Mouse (Mus musculus) embryonic stem cell, embryonic (primary cell): Measurements from ENCODE around the gene Sipa1l3.

Experiments used
- CTCF ChIA-PET, 4 experiments: fragments of 300-600 bp in 2 of 4; fragments of 350-600 bp in 2 of 4; sonication (Branson Sonifier 250); formaldehyde crosslinking; loops; one replicate each; lab custom pipeline; 2022; ENCODE audit warnings: inconsistent platforms in 2 of 4; lab: Charles Lee
- POLR2A ChIA-PET, 4 experiments: fragments of 300-600 bp in 2 of 4; fragments of 350-600 bp in 2 of 4; sonication (Branson Sonifier 250); formaldehyde crosslinking; loops; one replicate each; lab custom pipeline; 2022; ENCODE audit warnings: antibody characterized with exemption in 4 of 4, inconsistent platforms in 1 of 4; lab: Charles Lee

The Sipa1l3 gene

GRCm38 (mm10) chr7:29288942-29289638 is 229.4 kb downstream of the Sipa1l3 start, which contains the start of gene Ppp1r14a:
Gene Ppp1r14a (plus strand): TSS chr7:29289308.
- CTCF ChIA-PET: interaction anchor here (0.6 to 6.0 kb wide), 51 partner anchors 8 to 1422 kb away, joined by 3 to 50 read pairs (median 4); partner anchors contain the start of genes 2200002D01Rik (in 2 of the 4), Ryr1 (in 2 of the 4), Catsperg1 (in 1 of the 4) and Dpf1 (in 1 of the 4)
- POLR2A ChIA-PET: interaction anchor here in 3 of 4 experiments (0.6 to 3.9 kb wide), 24 partner anchors 8 to 327 kb away, joined by 3 to 26 read pairs (median 3); partner anchors contain the start of genes Yif1b (in 2 of the 3), 2200002D01Rik (in 1 of the 3), Actn4 (in 1 of the 3) and Sipa1l3 (in 1 of the 3)

- CTCF ChIA-PET: interaction anchor here (0.5 to 6.0 kb wide), 12 partner anchors 9 to 668 kb away, joined by 3 to 50 read pairs (median 8); partner anchors contain the start of gene Dpf1 (in 1 of the 4)
These were observed 230.4 kb downstream of the Sipa1l3 start for GRCm38 (mm10) chr7:29288079-29288478.

GRCm38 (mm10) chr7:29287481-29287880 is 231.0 kb downstream of the Sipa1l3 start:
- CTCF ChIA-PET: interaction anchor here (0.5 to 6.0 kb wide), 10 partner anchors 9 to 471 kb away, joined by 3 to 50 read pairs (median 8); partner anchors contain the start of gene Dpf1 (in 1 of the 4)

More at GRCm38 (mm10) chr7:29288079-29288478, 230.4 kb downstream of the Sipa1l3 start:
- POLR2A ChIA-PET: interaction anchor here in 3 of 4 experiments (0.6 to 2.5 kb wide), 9 partner anchors 9 to 191 kb away, joined by 3 to 11 read pairs (median 3); partner anchors contain the start of genes 2200002D01Rik (in 1 of the 3) and Yif1b (in 1 of the 3)

GRCm38 (mm10) chr7:29284523-29284922 is 233.9 kb downstream of the Sipa1l3 start:
- CTCF ChIA-PET: interaction anchor here in 2 of 4 experiments (1.1 to 1.5 kb wide), 4 partner anchors 9 to 159 kb away, joined by 3 to 4 read pairs (median 4); partner anchors contain the start of genes 2200002D01Rik (in 1 of the 2) and Ryr1 (in 1 of the 2)

More at GRCm38 (mm10) chr7:29287481-29287880, 231.0 kb downstream of the Sipa1l3 start:
- POLR2A ChIA-PET: interaction anchor here in 2 of 4 experiments (0.8 to 2.5 kb wide), 12 partner anchors 9 to 162 kb away, joined by 3 to 11 read pairs (median 3); partner anchors contain the start of gene 2200002D01Rik (in 1 of the 2)

GRCm38 (mm10) chr7:29283876-29284275 is 234.6 kb downstream of the Sipa1l3 start:
- POLR2A ChIA-PET: interaction anchor here in 2 of 4 experiments (0.8 to 4.7 kb wide), 6 partner anchors 7 to 30 kb away, joined by 3 to 35 read pairs (median 4); partner anchors contain the start of gene Dpf1 (in 1 of the 2)
- CTCF ChIA-PET: interaction anchor here in 2 of 4 experiments (0.6 to 1.5 kb wide), 5 partner anchors 10 to 163 kb away, joined by 3 to 4 read pairs (median 3); partner anchors contain the start of gene 2200002D01Rik (in 1 of the 2)

More at GRCm38 (mm10) chr7:29284523-29284922, 233.9 kb downstream of the Sipa1l3 start:
- POLR2A ChIA-PET: interaction anchor here in 1 of 4 experiments (1.2 kb wide), 1 partner anchor 16 kb away, joined by 3 read pairs; no protein-coding TSS in a partner anchor

- POLR2A ChIA-PET: interaction anchor here in 3 of 4 experiments (0.8 to 4.7 kb wide), 10 partner anchors 9 to 238 kb away, joined by 3 to 35 read pairs (median 4); partner anchors contain the start of genes Ggn (in 1 of the 3), Spred3 (in 1 of the 3) and Yif1b (in 1 of the 3)
- CTCF ChIA-PET: interaction anchor here in 2 of 4 experiments (0.6 to 1.4 kb wide), 2 partner anchors 22 to 38 kb away, joined by 4 to 5 read pairs; no protein-coding TSS in a partner anchor
These were observed 236.3 kb downstream of the Sipa1l3 start for GRCm38 (mm10) chr7:29282074-29282554.

- ChIA-PET CTCF (interaction anchor here in 3 of 4 experiments (0.5 to 2.5 kb wide), 14 partner anchors 12 to 508 kb away, joined by 3 to 13 read pairs (median 5); partner anchors contain the start of gene 2200002D01Rik (in 2 of the 3)), POLR2A (interaction anchor here (0.6 to 4.7 kb wide), 67 partner anchors 7 to 487 kb away, joined by 3 to 35 read pairs (median 4); partner anchors contain the start of genes Yif1b (in 4 of the 4), 2200002D01Rik (in 2 of the 4), Catsperg1 (in 1 of the 4) and Dpf1 (in 1 of the 4))
These were observed 237.0 kb downstream of the Sipa1l3 start, which contains the start of gene Spint2 for GRCm38 (mm10) chr7:29281201-29282073. Gene Spint2 (minus strand): TSS chr7:29281912.

- ChIA-PET POLR2A (interaction anchor here (0.6 to 4.7 kb wide), 64 partner anchors 8 to 486 kb away, joined by 3 to 35 read pairs (median 4); partner anchors contain the start of genes Yif1b (in 4 of the 4), 2200002D01Rik (in 2 of the 4), Catsperg1 (in 1 of the 4) and Dpf1 (in 1 of the 4)), CTCF (interaction anchor here in 3 of 4 experiments (0.5 to 2.5 kb wide), 16 partner anchors 8 to 507 kb away, joined by 3 to 13 read pairs (median 4); partner anchors contain the start of genes 2200002D01Rik (in 2 of the 3) and Ppp1r14a (in 1 of the 3))
These were observed 237.6 kb downstream of the Sipa1l3 start for GRCm38 (mm10) chr7:29280801-29281200.

GRCm38 (mm10) chr7:29279924-29280323 is 238.5 kb downstream of the Sipa1l3 start:
- POLR2A ChIA-PET: interaction anchor here (0.7 to 4.7 kb wide), 37 partner anchors 8 to 553 kb away, joined by 3 to 35 read pairs (median 4); partner anchors contain the start of genes 2200002D01Rik (in 2 of the 4), Catsperg1 (in 1 of the 4), Dpf1 (in 1 of the 4) and Eif3k (in 1 of the 4)
- CTCF ChIA-PET: interaction anchor here (0.6 to 2.5 kb wide), 12 partner anchors 9 to 243 kb away, joined by 3 to 13 read pairs (median 4); partner anchors contain the start of genes 2200002D01Rik (in 2 of the 4) and Ppp1r14a (in 1 of the 4)

- POLR2A ChIA-PET: interaction anchor here (0.7 to 4.7 kb wide), 17 partner anchors 8 to 123 kb away, joined by 3 to 35 read pairs (median 5); partner anchors contain the start of genes 2200002D01Rik (in 1 of the 4), Catsperg1 (in 1 of the 4), Fam98c (in 1 of the 4) and Ggn (in 1 of the 4)
- CTCF ChIA-PET: interaction anchor here in 3 of 4 experiments (0.6 to 2.5 kb wide), 6 partner anchors 10 to 244 kb away, joined by 3 to 13 read pairs (median 4); partner anchors contain the start of genes 2200002D01Rik (in 2 of the 3) and Ppp1r14a (in 1 of the 3)
These were observed 239.2 kb downstream of the Sipa1l3 start for GRCm38 (mm10) chr7:29279261-29279660.

- POLR2A ChIA-PET: interaction anchor here in 2 of 4 experiments (0.6 to 2.2 kb wide), 8 partner anchors 16 to 653 kb away, joined by 3 to 8 read pairs (median 4); partner anchors contain the start of genes 2200002D01Rik (in 1 of the 2) and Yif1b (in 1 of the 2)
- CTCF ChIA-PET: interaction anchor here in 1 of 4 experiments (1.5 kb wide), 1 partner anchor 33 kb away, joined by 3 read pairs; no protein-coding TSS in a partner anchor
These were observed 240.9 kb downstream of the Sipa1l3 start for GRCm38 (mm10) chr7:29277510-29277909.

- CTCF ChIA-PET: interaction anchor here in 3 of 4 experiments (0.6 to 1.5 kb wide), 5 partner anchors 12 to 148 kb away, joined by 3 to 7 read pairs (median 3); no protein-coding TSS in a partner anchor
- POLR2A ChIA-PET: interaction anchor here in 3 of 4 experiments (0.6 to 2.2 kb wide), 14 partner anchors 10 to 239 kb away, joined by 3 to 8 read pairs (median 3); partner anchors contain the start of genes 2200002D01Rik (in 2 of the 3), Ppp1r14a (in 1 of the 3) and Yif1b (in 1 of the 3)
These were observed 241.7 kb downstream of the Sipa1l3 start for GRCm38 (mm10) chr7:29276715-29277114.

- ChIA-PET CTCF (interaction anchor here in 2 of 4 experiments (0.5 to 1.2 kb wide), 4 partner anchors 24 to 327 kb away, joined by 3 to 8 read pairs (median 3); no protein-coding TSS in a partner anchor), POLR2A (interaction anchor here in 2 of 4 experiments (0.5 to 3.5 kb wide), 13 partner anchors 8 to 40 kb away, joined by 3 to 17 read pairs (median 4); partner anchors contain the start of genes 2200002D01Rik (in 1 of the 2), Spint2 (in 1 of the 2) and Yif1b (in 1 of the 2))
These were observed 246.6 kb downstream of the Sipa1l3 start for GRCm38 (mm10) chr7:29271687-29272465.

- ChIA-PET POLR2A (interaction anchor here in 3 of 4 experiments (0.5 to 3.5 kb wide), 14 partner anchors 9 to 56 kb away, joined by 3 to 17 read pairs (median 4); partner anchors contain the start of gene 2200002D01Rik (in 2 of the 3)), CTCF (interaction anchor here in 1 of 4 experiments (1.5 kb wide), 2 partner anchors 23 to 224 kb away, joined by 3 to 4 read pairs; partner anchors contain the start of gene 2200002D01Rik)
These were observed 248.0 kb downstream of the Sipa1l3 start for GRCm38 (mm10) chr7:29270445-29270844.
